Mouse (Mus musculus) lung, adult 2 months (tissue): ENCODE results near the gene Lrrc9. TPM values are rescaled to one million over a fixed set of nuclear protein-coding genes. Genes with fewer than 3 reads are reported as not detected.
A peak's percentile ranks its signal among the peaks of the same experiment; 100 is the strongest.

Source experiments
- DNase-seq: peaks from one replicate; pipeline ENCODE4 v3.0.0; 2022
- H3K4me1 ChIP-seq: fragments of 200-500 bp; 2 replicates; pipeline ENCODE4 v1.6.1; 2011; ENCODE audit warnings: low read length; ENCODE audit not compliant: control insufficient read depth, insufficient read depth
- H3K4me3 ChIP-seq: fragments of 200-500 bp; replicated peaks from 2 replicates; pipeline ENCODE3; 2011; ENCODE audit warnings: low read depth, mild to moderate bottlenecking, control low read depth, low read length; ENCODE audit errors: extremely low read depth
- CTCF ChIP-seq: fragments of 200-500 bp; IDR thresholded peaks from 2 replicates; pipeline ENCODE4 v1.5.1; 2011; ENCODE audit warnings: mild to moderate bottlenecking, low read length, control low read depth; ENCODE audit not compliant: insufficient read depth
- POLR2A ChIP-seq: fragments of 200-500 bp; IDR thresholded peaks from 2 replicates; pipeline ENCODE4 v1.6.1; 2011; ENCODE audit warnings: low read depth, mild to moderate bottlenecking, control low read depth, low read length, borderline replicate concordance; ENCODE audit errors: extremely low read depth
- WGBS: fragments of 180-500 bp; shearing (Covaris S2); methylation state at CpG from one replicate; pipeline ENCODE4 v1.1.7; 2018; 5-methylcytosine and 5-hydroxymethylcytosine counted together
- polyA plus RNA-seq: library from polyadenylated mRNA; depleted of rRNA; stranded (reverse); fragments of >200 nt; gene quantifications from 2 replicates; pipeline ENCODE4 v1.2.3, GENCODE M21; 2012; rRNA removed

Lrrc9 gene
- polyA plus RNA-seq, result 0.22 and 0.24 TPM in 2 replicates

GRCm38 (mm10) chr12:72441839-72442576 lies at the start of gene Lrrc9:
Gene Lrrc9, plus strand, starts transcription at chr12:72441866.
- peak within 1 kb of the TSS; percentile 57 for H3K4me3 ChIP-seq
- H3K4me1 ChIP-seq, result peaks cover 2% of the 10 kb centered on the region; the same call in 1 of the 2 replicates
- no peak for DNase-seq
- 5% methylated on average over 31 of the region's 31 CpGs for WGBS
- TF ChIP-seq CTCF (no peak), POLR2A (peak; percentile 44; the same call in 1 of the 2 replicates)

- Histone ChIP-seq H3K4me1 (no peaks in the 10 kb centered on the region), H3K4me3 (no peak overlapping the region)
- DNase-seq, result no peak
- 57% methylated on average over 13 of the region's 13 CpGs for WGBS
- no peak for TF ChIP-seq POLR2A
- TF ChIP-seq CTCF, result no peak
These were observed 48.4 kb upstream of the Lrrc9 start for GRCm38 (mm10) chr12:72393046-72393805.

GRCm38 (mm10) chr12:72405031-72405430 lies 36.6 kb upstream of the Lrrc9 start:
- 59% methylated on average over 4 of the region's 5 CpGs for WGBS
- TF ChIP-seq POLR2A (no peak), CTCF (no peak)

GRCm38 (mm10) chr12:72407146-72407545 lies 34.5 kb upstream of the Lrrc9 start:
- no peak for TF ChIP-seq POLR2A
- no peak for TF ChIP-seq CTCF
- Histone ChIP-seq H3K4me1 (no peaks in the 10 kb centered on the region), H3K4me3 (no peak overlapping the region)
- whole genome bisulfite sequencing, result 30% methylated on average over 11 of the region's 11 CpGs
- no peak for DNase-seq

More at GRCm38 (mm10) chr12:72405031-72405430, 36.6 kb upstream of the Lrrc9 start:
- DNase-seq, result no peak
- H3K4me3 ChIP-seq, result no peak overlapping the region
- no peaks in the 10 kb centered on the region for H3K4me1 ChIP-seq

GRCm38 (mm10) chr12:72407721-72408110 lies 34.0 kb upstream of the Lrrc9 start:
- Histone ChIP-seq H3K4me3 (peak overlapping the region; percentile 55), H3K4me1 (no peaks in the 10 kb centered on the region)
- TF ChIP-seq POLR2A, result no peak
- TF ChIP-seq CTCF, result no peak
- WGBS, result 1% methylated on average over 17 of the region's 17 CpGs
- DNase-seq, result no peak

- peak overlapping the region; percentile 55 for H3K4me3 ChIP-seq
- no peaks in the 10 kb centered on the region for H3K4me1 ChIP-seq
- peak; percentile 29 for DNase-seq
- under 1% methylated on average over 63 of the region's 63 CpGs for WGBS
- TF ChIP-seq POLR2A (0 out of 2 replicates have a peak, but pooled peaks have one; percentile 24), CTCF (no peak)
These were observed 33.4 kb upstream of the Lrrc9 start for GRCm38 (mm10) chr12:72408111-72408891.

DNA sequence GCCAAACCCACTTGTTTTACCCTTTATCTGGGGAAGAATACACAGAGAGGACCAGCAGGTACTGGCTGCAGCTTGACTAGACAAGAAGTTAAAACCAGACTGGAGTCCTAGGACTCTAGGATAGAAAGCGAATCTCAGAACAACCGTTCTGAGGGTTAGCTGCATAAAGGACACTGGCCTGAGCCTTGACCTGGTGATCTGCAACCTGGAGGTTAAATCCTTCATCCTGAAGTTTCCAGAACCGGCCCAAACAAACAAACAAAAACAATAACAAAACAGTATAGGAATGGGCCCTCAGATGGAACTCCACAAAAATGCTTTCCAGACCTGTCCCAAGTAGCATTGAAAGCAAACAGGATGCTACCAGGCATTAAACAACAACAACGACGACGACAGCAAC lies 32.7 kb upstream of the Lrrc9 start, which contains the start of gene Rtn1:
Rtn1 (minus strand) TSS at position 101 of the 400 bp plus-strand sequence.
- DNase-seq, result no peak
- TF ChIP-seq CTCF, result no peak
- TF ChIP-seq POLR2A, result no peak
- no peaks in the 10 kb centered on the region for H3K4me1 ChIP-seq
- 44% methylated on average over 6 of the region's 6 CpGs for WGBS
- peak within 1 kb of the TSS; percentile 55 for H3K4me3 ChIP-seq

- DNase-seq, result no peak
- H3K4me1 ChIP-seq, result no peaks in the 10 kb centered on the region
- no peak overlapping the region for H3K4me3 ChIP-seq
- no peak for TF ChIP-seq POLR2A
- TF ChIP-seq CTCF, result peak; percentile 52
- WGBS, result 31% methylated on average over 3 of the region's 3 CpGs
These were observed 23.9 kb upstream of the Lrrc9 start for GRCm38 (mm10) chr12:72417762-72418161.

DNA sequence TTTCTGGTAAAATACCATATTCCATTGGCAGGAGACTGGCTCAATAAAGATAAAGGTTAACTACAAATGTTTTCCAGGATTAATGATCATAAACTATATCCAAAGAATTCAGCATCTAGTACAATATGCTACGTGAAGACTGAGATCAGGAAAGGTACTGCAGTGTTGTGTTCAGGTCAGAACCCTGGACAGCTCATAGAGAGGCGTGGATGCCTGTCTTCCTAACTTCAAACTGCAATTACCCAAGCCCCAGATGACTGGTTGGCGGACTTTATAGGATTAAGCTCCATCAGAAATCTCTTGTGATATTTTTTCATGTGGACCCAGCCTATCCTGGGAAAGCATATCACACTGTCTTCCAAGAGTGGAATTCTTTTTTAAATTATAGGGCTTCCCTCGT lies 19.0 kb upstream of the Lrrc9 start:
- Histone ChIP-seq H3K4me1 (no peaks in the 10 kb centered on the region), H3K4me3 (no peak overlapping the region)
- 48% methylated on average over 4 of the region's 4 CpGs for WGBS
- no peak for DNase-seq
- TF ChIP-seq POLR2A, result no peak
- TF ChIP-seq CTCF, result no peak
